Mouse (Mus musculus) neural tube, embryonic 11.5 days (tissue): ENCODE results near the gene Slc16a5. TPM values are rescaled to one million over a fixed set of nuclear protein-coding genes. Genes with fewer than 3 reads are reported as not detected.
"Not testable (repeated sequence)": the region's sequence is repeated elsewhere in the genome, so short reads cannot be mapped to it uniquely, and the experiment has no call there.

Source experiments
- ATAC-seq: fragments of 200-750 bp; cut with Nextera tagmentation; 2 replicates; pipeline ENCODE4 v1.8.0; 2017; ENCODE audit warnings: moderate number of reproducible peaks, mild to moderate bottlenecking, moderate TSS enrichment, moderate library complexity; ENCODE audit not compliant: insufficient read depth, low FRiP score, low TSS enrichment
- DNase-seq: peaks from one replicate; pipeline ENCODE4 v3.0.0-alpha.2; 2015; ENCODE audit warnings: low spot score
- H3K27ac ChIP-seq: fragments of 300-500 bp; sonication (generic); 2 replicates; pipeline ENCODE4 v1.5.1; 2014; ENCODE audit warnings: low read depth, mild to moderate bottlenecking, low read length
- H3K27me3 ChIP-seq: fragments of 300-500 bp; sonication (generic); 2 replicates; pipeline ENCODE4 v1.6.1; 2014; ENCODE audit warnings: mild to moderate bottlenecking, low read length, mixed read lengths; ENCODE audit not compliant: control insufficient read depth, insufficient read depth
- H3K36me3 ChIP-seq: fragments of 300-500 bp; sonication (generic); 2 replicates; pipeline ENCODE4 v1.6.1; 2014; ENCODE audit warnings: mild to moderate bottlenecking, low read length, moderate library complexity, mixed read lengths; ENCODE audit not compliant: control insufficient read depth, insufficient read depth
- H3K4me1 ChIP-seq: fragments of 300-500 bp; sonication (generic); 2 replicates; pipeline ENCODE4 v1.6.1; 2014; ENCODE audit warnings: low read length, mixed read lengths; ENCODE audit not compliant: control insufficient read depth, insufficient read depth
- H3K4me2 ChIP-seq: fragments of 300-500 bp; sonication (generic); 2 replicates; pipeline ENCODE4 v1.6.1; 2014; ENCODE audit warnings: low read depth, mild to moderate bottlenecking, moderate library complexity
- H3K4me3 ChIP-seq: fragments of 300-500 bp; sonication (generic); 2 replicates; pipeline ENCODE4 v1.5.1; 2014; ENCODE audit warnings: low read depth, low read length
- H3K9ac ChIP-seq: fragments of 300-500 bp; sonication (generic); 2 replicates; pipeline ENCODE4 v1.6.1; 2014; ENCODE audit warnings: mild to moderate bottlenecking, low read length
- H3K9me3 ChIP-seq: fragments of 300-500 bp; sonication (generic); 2 replicates; pipeline ENCODE4 v1.6.1; 2016; ENCODE audit warnings: low read length; ENCODE audit not compliant: control insufficient read depth
- WGBS: fragments of 180-500 bp; shearing (Covaris S2); extraction: QIAGEN DNeasy Blood & Tissue Kit; methylation state at CpG from one replicate; pipeline ENCODE4 v1.1.7; 2014; 5-methylcytosine and 5-hydroxymethylcytosine counted together
- polyA plus RNA-seq: library from polyadenylated mRNA; unstranded; fragments of >200 nt; fragmentation: Nextera tagmentation; extraction: Ambion mirVana; gene quantifications from 2 replicates; pipeline ENCODE4 v1.2.1, GENCODE M21; 2014

Slc16a5 gene
- polyA plus RNA-seq, 1 experiment from 2014 or later = 0.11 TPM

GRCm38 (mm10) chr11:115464851-115465250, 2.6 kb downstream of the Slc16a5 start:
- Histone ChIP-seq H3K9ac (no peak overlapping the region), H3K27ac (no peak overlapping the region), H3K4me3 (no peak overlapping the region), H3K4me2 (no peak overlapping the region), H3K27me3 (no peaks in the 10 kb centered on the region), H3K4me1 (peaks cover 4% of the 10 kb centered on the region; the same call in 1 of the 2 replicates), H3K9me3 (no peaks in the 10 kb centered on the region), H3K36me3 (no peaks in the 10 kb centered on the region)
- ATAC-seq (no peak), DNase-seq (no peak)
- 86% methylated on average over 8 of the region's 8 CpGs for WGBS

GRCm38 (mm10) chr11:115467217-115467618, 4.9 kb downstream of the Slc16a5 start:
- H3K4me2 ChIP-seq = no peak overlapping the region
- no peak overlapping the region for H3K4me3 ChIP-seq
- H3K4me1 ChIP-seq = peaks cover 4% of the 10 kb centered on the region; the same call in 1 of the 2 replicates
- ATAC-seq (no peak), DNase-seq (peak; percentile 46)
- H3K36me3 ChIP-seq = no peaks in the 10 kb centered on the region
- 35% methylated on average over 4 of the region's 4 CpGs for WGBS
- H3K9me3 ChIP-seq = no peaks in the 10 kb centered on the region
- no peak overlapping the region for H3K27ac ChIP-seq
- H3K27me3 ChIP-seq = no peaks in the 10 kb centered on the region
- H3K9ac ChIP-seq = no peak overlapping the region

GRCm38 (mm10) chr11:115472183-115472582, 9.9 kb downstream of the Slc16a5 start:
- H3K27ac ChIP-seq = no peak overlapping the region
- H3K9me3 ChIP-seq = no peaks in the 10 kb centered on the region
- H3K9ac ChIP-seq = no peak overlapping the region
- H3K4me2 ChIP-seq = no peak overlapping the region
- DNase-seq (no peak), ATAC-seq (no peak)
- peaks cover 20% of the 10 kb centered on the region for H3K4me1 ChIP-seq
- no peaks in the 10 kb centered on the region for H3K27me3 ChIP-seq
- H3K36me3 ChIP-seq = no peaks in the 10 kb centered on the region
- no peak overlapping the region for H3K4me3 ChIP-seq
- 90% methylated on average over 7 of the region's 7 CpGs for WGBS

GRCm38 (mm10) chr11:115473626-115474275, 11.5 kb downstream of the Slc16a5 start:
- Histone ChIP-seq H3K9me3 (no peaks in the 10 kb centered on the region), H3K9ac (no peak overlapping the region), H3K27ac (0 out of 2 replicates have a peak overlapping the region, but pooled peaks have one; percentile 5), H3K4me3 (no peak overlapping the region), H3K4me1 (peaks cover 18% of the 10 kb centered on the region), H3K4me2 (no peak overlapping the region), H3K36me3 (no peaks in the 10 kb centered on the region), H3K27me3 (no peaks in the 10 kb centered on the region)
- ATAC-seq (no peak), DNase-seq (peak; percentile 94)
- WGBS = 17% methylated on average over 15 of the region's 15 CpGs

- Histone ChIP-seq H3K4me1 (peaks cover 18% of the 10 kb centered on the region), H3K4me2 (peak within 1 kb of the TSS; percentile 93), H3K9me3 (no peaks in the 10 kb centered on the region), H3K27ac (peak within 1 kb of the TSS; percentile 70), H3K27me3 (no peaks in the 10 kb centered on the region), H3K4me3 (peak within 1 kb of the TSS; percentile 86), H3K36me3 (no peaks in the 10 kb centered on the region), H3K9ac (peak within 1 kb of the TSS; percentile 71)
- WGBS = 2% methylated on average over 26 of the region's 26 CpGs
- ATAC-seq (peak; percentile 92), DNase-seq (peak; percentile 96)
Measured at GRCm38 (mm10) chr11:115475025-115475757, 12.9 kb downstream of the Slc16a5 start, which contains the start of gene Armc7. Armc7 (plus strand) TSS chr11:115475667.

GRCm38 (mm10) chr11:115475758-115476237, 13.5 kb downstream of the Slc16a5 start:
- Histone ChIP-seq H3K27ac (peak overlapping the region; percentile 39; the same call in 1 of the 2 replicates), H3K4me2 (peak overlapping the region; percentile 93), H3K36me3 (no peaks in the 10 kb centered on the region), H3K4me1 (peaks cover 18% of the 10 kb centered on the region), H3K9me3 (no peaks in the 10 kb centered on the region), H3K27me3 (no peaks in the 10 kb centered on the region), H3K9ac (peak overlapping the region; percentile 71), H3K4me3 (peak overlapping the region; percentile 86)
- no peak for DNase-seq
- ATAC-seq = no peak; the same call in 1 of the 2 replicates
- WGBS = 4% methylated on average over 28 of the region's 28 CpGs

GRCm38 (mm10) chr11:115476630-115477029, 14.4 kb downstream of the Slc16a5 start:
- not testable (repeated sequence) for H3K36me3 ChIP-seq, ATAC-seq, H3K27me3 ChIP-seq, DNase-seq, H3K27ac ChIP-seq, H3K9me3 ChIP-seq, H3K4me2 ChIP-seq, H3K9ac ChIP-seq
- Histone ChIP-seq H3K4me3 (peak overlapping the region; percentile 86; the same call in 1 of the 2 replicates), H3K4me1 (peaks cover 18% of the 10 kb centered on the region)
- 85% methylated on average over 4 of the region's 4 CpGs for WGBS

GRCm38 (mm10) chr11:115477388-115477787, 15.1 kb downstream of the Slc16a5 start:
- peaks cover 18% of the 10 kb centered on the region for H3K4me1 ChIP-seq
- not testable (repeated sequence) for H3K36me3 ChIP-seq, H3K9me3 ChIP-seq, H3K4me3 ChIP-seq, H3K9ac ChIP-seq, H3K27me3 ChIP-seq, DNase-seq, ATAC-seq, H3K4me2 ChIP-seq, H3K27ac ChIP-seq
- 86% methylated on average over 7 of the region's 7 CpGs for WGBS
